Mouse (Mus musculus): Measurements from ENCODE around the gene Barhl1. TPM values are rescaled to one million over a fixed set of nuclear protein-coding genes. Genes with fewer than 3 reads are reported as not detected.
A peak's percentile ranks its signal among the peaks of the same experiment; 100 is the strongest.

Gene Barhl1
- not detected in 2 replicates for polyA plus RNA-seq (2016; fragmentation: Nextera tagmentation; extraction: Ambion mirVana)

- peak within 1 kb of the TSS; percentile 50 for H3K4me2 ChIP-seq
- WGBS, result 2% methylated on average over 18 of the region's 18 CpGs
- H3K36me3 ChIP-seq, result no peaks in the 10 kb centered on the region
- H3K27ac ChIP-seq (ENCODE audit: poor library complexity, severe bottlenecking), result no peak within 1 kb of the TSS
- no peak for ATAC-seq (ENCODE audit: insufficient number of reproducible peaks, low FRiP score)
- peaks cover 9% of the 10 kb centered on the region for H3K4me1 ChIP-seq (replicated peaks)
- H3K9ac ChIP-seq, result no peak within 1 kb of the TSS
- peak within 1 kb of the TSS; percentile 28 for H3K4me3 ChIP-seq
- no peaks in the 10 kb centered on the region for H3K9me3 ChIP-seq (replicated peaks)
- H3K27me3 ChIP-seq (replicated peaks), result peaks cover 96% of the 10 kb centered on the region
These were observed at the start of gene Barhl1 for GRCm38 (mm10) chr2:28916513-28916865. TSS of gene Barhl1 (minus strand) at chr2:28916668.

GRCm38 (mm10) chr2:28963565-28963964, 47.1 kb upstream of the Barhl1 start:
- no peak overlapping the region for H3K4me2 ChIP-seq
- no peak overlapping the region for H3K9ac ChIP-seq
- peaks cover 5% of the 10 kb centered on the region for H3K27me3 ChIP-seq (replicated peaks)
- no peaks in the 10 kb centered on the region for H3K9me3 ChIP-seq (replicated peaks)
- H3K27ac ChIP-seq (ENCODE audit: poor library complexity, severe bottlenecking), result no peak overlapping the region
- ATAC-seq (ENCODE audit: insufficient number of reproducible peaks, low FRiP score), result peak; percentile 73
- H3K4me3 ChIP-seq, result no peak overlapping the region
- no peaks in the 10 kb centered on the region for H3K36me3 ChIP-seq
- H3K4me1 ChIP-seq (replicated peaks), result no peaks in the 10 kb centered on the region
- WGBS, result 61% methylated on average over 6 of the region's 6 CpGs

GRCm38 (mm10) chr2:28961636-28962035, 45.2 kb upstream of the Barhl1 start:
- H3K9ac ChIP-seq, result no peak overlapping the region
- ATAC-seq (ENCODE audit: insufficient number of reproducible peaks, low FRiP score), result no peak
- no peak overlapping the region for H3K27ac ChIP-seq (ENCODE audit: poor library complexity, severe bottlenecking)
- peaks cover 11% of the 10 kb centered on the region; the same call in 1 of the 2 replicates for H3K27me3 ChIP-seq (replicated peaks)
- no peak overlapping the region for H3K4me2 ChIP-seq
- 67% methylated on average over 5 of the region's 5 CpGs for WGBS
- H3K4me1 ChIP-seq (replicated peaks), result no peaks in the 10 kb centered on the region
- H3K4me3 ChIP-seq, result no peak overlapping the region
- H3K9me3 ChIP-seq (replicated peaks), result no peaks in the 10 kb centered on the region
- no peaks in the 10 kb centered on the region for H3K36me3 ChIP-seq

- Histone ChIP-seq H3K36me3 (no peaks in the 10 kb centered on the region), H3K27ac (ENCODE audit: poor library complexity, severe bottlenecking) (no peak overlapping the region), H3K9me3 (replicated peaks) (no peaks in the 10 kb centered on the region), H3K4me2 (no peak overlapping the region), H3K9ac (no peak overlapping the region), H3K27me3 (replicated peaks) (peaks cover 7% of the 10 kb centered on the region; the same call in 1 of the 2 replicates), H3K4me3 (no peak overlapping the region), H3K4me1 (replicated peaks) (no peaks in the 10 kb centered on the region)
- 74% methylated on average over 15 of the region's 15 CpGs for WGBS
- no peak for ATAC-seq (ENCODE audit: insufficient number of reproducible peaks, low FRiP score)
These were observed 44.6 kb upstream of the Barhl1 start for GRCm38 (mm10) chr2:28961024-28961585.

GRCm38 (mm10) chr2:28956874-28957273, 40.4 kb upstream of the Barhl1 start:
- ATAC-seq (ENCODE audit: insufficient number of reproducible peaks, low FRiP score), result no peak
- Histone ChIP-seq H3K9ac (no peak overlapping the region), H3K4me1 (replicated peaks) (no peaks in the 10 kb centered on the region), H3K9me3 (replicated peaks) (no peaks in the 10 kb centered on the region), H3K4me3 (no peak overlapping the region), H3K4me2 (no peak overlapping the region), H3K36me3 (no peaks in the 10 kb centered on the region), H3K27me3 (replicated peaks) (peaks cover 11% of the 10 kb centered on the region; the same call in 1 of the 2 replicates), H3K27ac (ENCODE audit: poor library complexity, severe bottlenecking) (no peak overlapping the region)
- WGBS, result 72% methylated on average over 4 of the region's 4 CpGs

- Histone ChIP-seq H3K9me3 (replicated peaks) (no peaks in the 10 kb centered on the region), H3K4me3 (no peak overlapping the region), H3K27me3 (replicated peaks) (peaks cover 11% of the 10 kb centered on the region; the same call in 1 of the 2 replicates), H3K9ac (no peak overlapping the region), H3K27ac (ENCODE audit: poor library complexity, severe bottlenecking) (no peak overlapping the region), H3K4me1 (replicated peaks) (no peaks in the 10 kb centered on the region), H3K36me3 (no peaks in the 10 kb centered on the region), H3K4me2 (no peak overlapping the region)
- 79% methylated on average over 9 of the region's 9 CpGs for WGBS
- no peak for ATAC-seq (ENCODE audit: insufficient number of reproducible peaks, low FRiP score)
These were observed 38.1 kb upstream of the Barhl1 start for GRCm38 (mm10) chr2:28954595-28954994.

- 52% methylated on average over 8 of the region's 8 CpGs for WGBS
- Histone ChIP-seq H3K4me2 (no peak overlapping the region), H3K4me3 (no peak overlapping the region), H3K36me3 (no peaks in the 10 kb centered on the region), H3K9me3 (replicated peaks) (no peaks in the 10 kb centered on the region), H3K27me3 (replicated peaks) (peaks cover 21% of the 10 kb centered on the region), H3K4me1 (replicated peaks) (no peaks in the 10 kb centered on the region), H3K9ac (no peak overlapping the region), H3K27ac (ENCODE audit: poor library complexity, severe bottlenecking) (no peak overlapping the region)
- no peak for ATAC-seq (ENCODE audit: insufficient number of reproducible peaks, low FRiP score)
These were observed 36.5 kb upstream of the Barhl1 start for GRCm38 (mm10) chr2:28952981-28953380.

GRCm38 (mm10) chr2:28946312-28946711, 29.8 kb upstream of the Barhl1 start:
- Histone ChIP-seq H3K9me3 (replicated peaks) (no peaks in the 10 kb centered on the region), H3K4me2 (no peak overlapping the region), H3K4me1 (replicated peaks) (no peaks in the 10 kb centered on the region), H3K4me3 (no peak overlapping the region), H3K27me3 (replicated peaks) (peaks cover 28% of the 10 kb centered on the region), H3K9ac (no peak overlapping the region), H3K36me3 (no peaks in the 10 kb centered on the region), H3K27ac (ENCODE audit: poor library complexity, severe bottlenecking) (no peak overlapping the region)
- WGBS, result 77% methylated on average over 3 of the region's 3 CpGs
- ATAC-seq (ENCODE audit: insufficient number of reproducible peaks, low FRiP score), result no peak

- Histone ChIP-seq H3K27me3 (replicated peaks) (peaks cover 32% of the 10 kb centered on the region), H3K4me3 (no peak overlapping the region), H3K27ac (ENCODE audit: poor library complexity, severe bottlenecking) (no peak overlapping the region), H3K4me2 (no peak overlapping the region), H3K9me3 (replicated peaks) (no peaks in the 10 kb centered on the region), H3K9ac (no peak overlapping the region), H3K4me1 (replicated peaks) (no peaks in the 10 kb centered on the region), H3K36me3 (no peaks in the 10 kb centered on the region)
- 66% methylated on average over 6 of the region's 6 CpGs for WGBS
- ATAC-seq (ENCODE audit: insufficient number of reproducible peaks, low FRiP score), result no peak
These were observed 28.9 kb upstream of the Barhl1 start for GRCm38 (mm10) chr2:28945388-28945787.

GRCm38 (mm10) chr2:28943666-28944516, 27.4 kb upstream of the Barhl1 start:
- Histone ChIP-seq H3K9ac (no peak overlapping the region), H3K9me3 (replicated peaks) (no peaks in the 10 kb centered on the region), H3K27ac (ENCODE audit: poor library complexity, severe bottlenecking) (no peak overlapping the region), H3K4me3 (no peak overlapping the region), H3K36me3 (no peaks in the 10 kb centered on the region), H3K27me3 (replicated peaks) (peaks cover 34% of the 10 kb centered on the region), H3K4me1 (replicated peaks) (peaks cover 13% of the 10 kb centered on the region; the same call in 1 of the 2 replicates), H3K4me2 (no peak overlapping the region)
- no peak for ATAC-seq (ENCODE audit: insufficient number of reproducible peaks, low FRiP score)
- WGBS, result 53% methylated on average over 30 of the region's 30 CpGs

- no peak for ATAC-seq (ENCODE audit: insufficient number of reproducible peaks, low FRiP score)
- Histone ChIP-seq H3K27ac (ENCODE audit: poor library complexity, severe bottlenecking) (no peak overlapping the region), H3K9ac (no peak overlapping the region), H3K27me3 (replicated peaks) (peaks cover 14% of the 10 kb centered on the region; the same call in 1 of the 2 replicates), H3K4me1 (replicated peaks) (peaks cover 14% of the 10 kb centered on the region; the same call in 1 of the 2 replicates), H3K9me3 (replicated peaks) (no peaks in the 10 kb centered on the region), H3K4me2 (no peak overlapping the region), H3K4me3 (no peak overlapping the region), H3K36me3 (no peaks in the 10 kb centered on the region)
- WGBS, result 28% methylated on average over 7 of the region's 7 CpGs
These were observed 22.5 kb upstream of the Barhl1 start for GRCm38 (mm10) chr2:28938997-28939396.

Data from heart, embryonic 12.5 days (tissue).